Mouse (Mus musculus): ENCODE data around the gene Klf16.
A peak's percentile ranks its signal among the peaks of the same experiment; 100 is the strongest.

The Klf16 gene

DNA sequence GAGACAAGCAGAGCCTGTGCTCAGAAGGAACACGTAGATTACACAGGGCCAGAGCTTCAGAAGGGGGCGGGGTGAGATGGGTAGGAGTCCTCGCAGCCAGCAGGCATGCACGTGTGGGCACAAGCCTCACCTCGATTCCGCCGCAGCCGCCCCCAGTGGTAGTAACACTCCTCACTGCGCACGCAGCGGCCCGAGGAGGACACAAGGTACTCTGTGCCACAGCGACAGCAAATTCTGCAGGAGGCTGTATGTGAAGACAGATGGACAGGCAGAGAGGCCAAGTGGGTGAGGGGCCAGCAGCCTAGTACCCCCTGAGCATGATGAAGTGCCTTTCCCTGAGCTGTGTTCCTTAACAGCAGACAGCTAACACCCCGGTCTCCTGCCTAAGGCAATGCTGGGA is 33.2 kb downstream of the Klf16 start:
- DNase-seq (ENCODE audit: low spot score in 2 of 2), result no peak

DNA sequence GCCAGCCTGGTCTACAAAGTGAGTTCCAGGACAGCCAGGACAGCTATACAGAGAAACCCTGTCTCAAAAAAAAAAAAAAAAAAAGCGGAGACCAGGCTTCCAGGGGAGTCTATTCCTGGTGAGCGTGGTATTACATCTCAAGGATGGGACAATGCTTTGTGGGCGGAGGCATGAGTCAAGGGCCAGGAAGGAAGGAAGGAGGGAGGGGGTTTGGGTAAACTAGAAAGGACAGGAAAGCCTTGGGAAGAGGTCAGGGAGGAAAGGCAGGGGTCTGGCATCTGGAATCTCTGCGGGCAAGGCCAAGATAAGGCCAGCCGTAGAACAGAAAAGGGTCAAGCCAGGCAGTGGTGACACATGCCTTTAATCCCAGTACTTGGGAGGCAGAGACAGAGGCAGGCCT is 37.6 kb downstream of the Klf16 start:
- no peak for DNase-seq (ENCODE audit: low spot score in 2 of 2)

DNA sequence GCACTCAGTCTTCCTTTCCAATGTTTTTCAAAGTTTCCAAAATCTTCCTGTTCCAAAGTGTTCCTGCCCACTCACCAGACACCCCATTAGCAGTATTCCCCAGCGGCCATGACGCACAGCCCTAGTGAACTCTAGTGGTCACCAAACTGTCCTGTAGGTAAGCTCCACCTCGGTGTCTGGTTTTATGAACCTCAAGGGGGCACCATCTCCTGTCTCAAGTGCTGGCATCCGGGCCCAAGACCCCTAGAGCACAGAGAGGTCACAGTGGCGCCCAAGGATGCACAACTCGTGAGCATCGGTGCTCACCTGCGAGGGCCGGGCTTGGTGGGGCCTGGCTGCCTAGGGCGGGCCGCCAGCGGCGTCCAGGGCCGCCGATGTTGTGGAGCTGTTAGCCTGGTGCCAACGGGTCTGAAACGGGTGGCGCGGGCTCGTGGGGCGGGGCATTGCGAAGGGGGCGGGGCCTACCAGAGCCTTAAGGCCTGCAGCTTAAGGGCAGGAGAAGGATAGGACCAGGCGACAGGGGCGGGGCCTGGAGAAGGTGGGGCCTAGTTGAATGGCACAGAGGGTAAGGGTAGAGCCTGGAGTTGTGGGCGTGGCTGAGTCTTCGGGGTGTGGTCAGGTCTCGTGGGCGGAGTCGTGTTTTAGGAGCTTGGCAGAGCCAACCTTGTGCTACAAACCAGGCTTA is 38.3 kb downstream of the Klf16 start, which contains the start of gene Atp8b3:
Gene Atp8b3 (minus strand): TSS at position 415 of the 685 bp plus-strand sequence.
- peak; percentile 82 to 91 for DNase-seq (ENCODE audit: low spot score in 2 of 2)

DNA sequence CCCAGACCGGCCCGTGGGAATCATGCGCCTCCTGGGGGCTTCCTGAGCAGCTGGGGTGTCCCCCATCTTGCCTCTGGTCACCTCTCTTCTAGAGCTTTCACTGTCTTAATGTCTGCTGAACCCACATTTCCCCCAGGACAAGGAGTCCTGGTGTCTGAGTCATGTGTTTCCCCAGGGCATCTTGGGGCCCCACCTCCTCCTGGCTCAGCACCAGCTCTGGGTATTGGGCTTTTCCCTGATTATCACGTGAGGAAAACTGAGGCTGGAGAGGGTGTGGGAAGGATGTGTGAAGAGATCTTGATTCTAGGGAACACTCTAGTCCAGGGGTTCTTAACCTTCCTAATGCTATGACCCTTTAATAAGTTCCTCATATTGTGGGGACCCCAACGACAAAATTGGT is 38.9 kb downstream of the Klf16 start:
- DNase-seq (ENCODE audit: low spot score in 2 of 2), result no peak

DNA sequence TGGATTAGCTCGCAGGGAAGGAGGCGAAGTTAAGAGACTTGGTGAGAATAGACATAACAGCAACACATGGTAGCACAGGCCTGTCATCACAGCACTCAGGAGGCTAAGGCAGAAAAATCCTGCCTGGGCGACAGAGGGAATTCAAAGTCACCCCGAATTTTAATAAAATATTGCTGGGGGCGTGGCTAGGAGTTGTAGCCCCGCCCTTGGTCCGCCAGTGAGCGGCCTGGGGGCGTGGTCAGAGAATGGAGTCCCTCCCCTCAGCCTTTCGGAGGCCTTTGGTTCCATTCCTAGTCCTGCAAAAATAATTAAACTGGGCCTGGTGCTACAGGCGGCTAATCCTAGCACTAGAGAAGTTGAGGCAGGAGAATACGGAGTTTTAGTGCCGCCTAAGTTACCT is 41.4 kb downstream of the Klf16 start:
- DNase-seq (ENCODE audit: low spot score in 2 of 2), result no peak

DNA sequence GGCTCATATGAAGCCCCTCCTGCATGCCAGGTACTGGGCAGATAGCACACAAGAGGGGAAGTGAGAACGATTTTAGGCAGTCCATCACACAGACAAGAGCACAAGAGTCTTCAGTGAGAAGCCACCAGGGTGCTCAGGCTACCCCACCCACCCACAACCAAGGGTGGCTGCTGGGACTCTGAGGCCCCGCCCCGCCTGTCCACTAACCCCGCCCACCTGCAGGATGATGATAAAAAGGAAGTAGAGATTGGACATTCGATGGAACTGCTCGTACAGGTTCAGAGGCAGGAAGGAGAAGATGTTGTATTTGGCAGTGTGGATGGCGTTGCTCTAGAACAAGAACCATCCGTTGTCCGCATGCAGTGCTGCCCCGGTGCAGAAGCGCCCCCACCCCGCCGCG is 42.0 kb downstream of the Klf16 start:
- DNase-seq (ENCODE audit: low spot score in 2 of 2), result no peak

DNA sequence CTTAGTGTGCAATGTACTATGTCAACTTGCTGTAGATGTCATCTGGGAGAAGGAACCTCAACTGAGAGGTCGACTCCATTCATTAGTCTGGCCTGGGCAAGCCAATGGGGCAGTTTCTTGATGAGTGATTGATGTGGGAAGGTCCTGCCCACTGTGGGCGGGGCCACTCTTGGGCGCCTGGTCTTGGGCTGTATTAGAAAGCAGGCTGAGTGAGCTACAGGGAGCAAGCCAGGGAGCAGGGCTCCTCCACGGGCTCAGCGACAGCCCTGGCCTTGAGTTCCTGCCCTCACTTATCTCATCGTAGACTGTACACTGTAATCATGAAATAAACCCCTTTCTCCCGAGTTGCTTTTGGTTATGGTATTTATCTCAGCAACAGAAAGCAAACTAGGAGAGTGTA is 43.4 kb downstream of the Klf16 start:
- DNase-seq (ENCODE audit: low spot score in 2 of 2), result no peak

DNA sequence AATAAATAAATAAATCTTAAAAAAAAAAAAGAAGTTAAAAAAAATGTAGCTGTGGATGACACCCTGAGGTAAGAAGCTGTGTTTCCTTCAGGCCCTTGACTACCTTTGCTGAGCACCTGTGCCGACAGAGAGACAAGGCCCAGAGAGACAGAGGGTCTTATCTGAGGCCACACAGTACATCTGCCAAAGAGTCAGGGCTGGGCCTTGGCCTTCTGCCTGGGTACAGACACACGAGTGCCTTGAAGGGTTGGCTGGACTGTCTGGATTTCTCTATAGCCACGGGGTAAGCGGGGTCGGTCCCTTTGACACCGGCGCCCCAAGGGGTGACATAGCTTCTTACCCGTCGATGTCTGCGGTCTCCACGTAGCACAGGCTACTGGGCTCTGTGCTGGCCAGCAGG is 44.3 kb downstream of the Klf16 start:
- no peak for DNase-seq (ENCODE audit: low spot score in 2 of 2)

DNA sequence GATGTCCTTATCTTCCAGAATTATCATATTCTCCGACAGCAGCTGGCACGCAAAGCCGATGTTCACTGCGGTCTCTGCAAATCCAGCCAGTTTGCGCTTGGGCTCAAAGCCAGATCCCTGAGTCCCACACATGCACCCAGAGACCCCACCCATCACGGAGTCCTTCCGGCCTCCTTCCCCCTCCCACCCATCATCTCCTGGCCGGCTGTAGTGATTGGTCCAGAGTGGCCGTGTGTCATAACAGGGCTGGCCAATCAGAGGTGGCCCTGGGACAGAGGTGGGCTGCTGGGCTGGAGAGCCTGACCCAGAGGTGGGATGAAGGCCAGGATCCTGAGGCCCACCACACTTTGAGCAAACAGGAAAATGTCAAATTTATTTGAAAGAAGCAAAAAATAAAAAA is 50.9 kb downstream of the Klf16 start:
- DNase-seq (ENCODE audit: low spot score in 2 of 2), result no peak

DNA sequence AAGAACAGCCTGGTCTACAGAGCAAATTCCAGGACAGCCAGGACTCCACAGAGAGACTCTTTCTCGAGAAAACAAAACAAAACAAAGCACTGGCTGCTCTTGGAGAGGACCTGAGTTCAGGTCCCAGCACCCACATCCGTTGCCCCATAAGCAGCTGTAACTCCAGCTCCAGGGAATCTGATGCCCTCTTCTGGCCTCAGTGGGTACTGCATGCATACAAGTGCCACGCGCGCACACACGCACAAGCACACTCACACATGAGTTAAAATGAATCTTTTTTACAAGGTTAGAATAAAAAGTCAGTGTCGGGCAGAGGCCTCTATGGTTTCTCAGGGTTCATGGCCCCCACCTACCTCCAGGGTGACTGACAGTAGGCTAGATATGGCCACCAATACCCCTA is 53.8 kb downstream of the Klf16 start:
- DNase-seq (ENCODE audit: low spot score in 2 of 2), result no peak

DNA sequence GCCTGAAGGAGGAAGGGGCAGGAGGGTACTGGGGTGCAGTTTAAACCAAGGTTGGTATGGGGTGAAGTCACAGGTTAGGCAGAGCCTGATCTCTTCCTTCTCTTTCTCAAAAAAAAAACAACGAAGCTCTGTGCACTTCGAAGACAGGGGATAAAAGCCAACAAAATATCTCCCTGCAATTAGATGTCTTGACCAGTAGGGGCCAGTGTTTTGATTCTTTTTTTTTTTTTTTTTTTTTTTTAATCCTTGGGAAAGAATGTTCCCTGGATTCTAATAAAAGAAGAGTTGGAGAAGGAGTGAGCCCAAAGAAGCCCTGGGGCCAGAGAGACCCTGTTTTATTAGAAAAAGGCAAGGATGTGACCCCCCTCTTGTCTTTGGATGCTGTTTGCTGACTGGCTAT is 57.8 kb downstream of the Klf16 start:
- no peak for DNase-seq (ENCODE audit: low spot score in 2 of 2)
